Mouse (Mus musculus): ENCODE measurements around the gene Gtf2ird2. TPM values are rescaled to one million over a fixed set of nuclear protein-coding genes. Genes with fewer than 3 reads are reported as not detected.

Gtf2ird2 gene
- polyA plus RNA-seq, 1 experiment from 2014 or later, result 3.2 TPM

DNA sequence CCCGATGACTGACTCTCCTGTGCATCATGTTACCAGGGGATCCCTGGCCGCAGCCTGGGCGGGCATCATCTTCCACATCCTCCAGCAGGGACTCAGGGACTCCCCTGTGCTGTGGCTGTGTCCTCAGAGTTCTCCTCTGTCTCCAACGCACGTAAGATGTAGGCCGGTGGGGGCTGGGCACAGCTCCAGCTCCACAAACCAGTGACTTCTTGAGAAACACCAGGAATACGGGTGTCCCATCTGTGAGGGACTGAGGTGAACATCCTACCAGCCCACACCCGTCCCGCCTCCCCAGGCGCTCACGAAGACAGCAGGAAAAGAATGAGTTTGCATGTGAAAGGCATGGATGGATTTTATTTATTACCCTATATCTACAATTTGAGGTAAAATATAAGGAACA, 53.7 kb downstream of the Gtf2ird2 start:
- Histone ChIP-seq H3K4me1 (peaks cover 46% of the 10 kb centered on the region), H3K27ac (no peak overlapping the region), H3K9me3 (replicated peaks) (no peaks in the 10 kb centered on the region), H3K27me3 (replicated peaks) (no peaks in the 10 kb centered on the region), H3K9ac (no peak overlapping the region), H3K4me2 (no peak overlapping the region), H3K36me3 (peaks cover 71% of the 10 kb centered on the region), H3K4me3 (no peak overlapping the region)
- 87% methylated on average over 11 of the region's 11 CpGs for whole genome bisulfite sequencing (ENCODE audit: insufficient replicate concordance)
- no peak for ATAC-seq

DNA sequence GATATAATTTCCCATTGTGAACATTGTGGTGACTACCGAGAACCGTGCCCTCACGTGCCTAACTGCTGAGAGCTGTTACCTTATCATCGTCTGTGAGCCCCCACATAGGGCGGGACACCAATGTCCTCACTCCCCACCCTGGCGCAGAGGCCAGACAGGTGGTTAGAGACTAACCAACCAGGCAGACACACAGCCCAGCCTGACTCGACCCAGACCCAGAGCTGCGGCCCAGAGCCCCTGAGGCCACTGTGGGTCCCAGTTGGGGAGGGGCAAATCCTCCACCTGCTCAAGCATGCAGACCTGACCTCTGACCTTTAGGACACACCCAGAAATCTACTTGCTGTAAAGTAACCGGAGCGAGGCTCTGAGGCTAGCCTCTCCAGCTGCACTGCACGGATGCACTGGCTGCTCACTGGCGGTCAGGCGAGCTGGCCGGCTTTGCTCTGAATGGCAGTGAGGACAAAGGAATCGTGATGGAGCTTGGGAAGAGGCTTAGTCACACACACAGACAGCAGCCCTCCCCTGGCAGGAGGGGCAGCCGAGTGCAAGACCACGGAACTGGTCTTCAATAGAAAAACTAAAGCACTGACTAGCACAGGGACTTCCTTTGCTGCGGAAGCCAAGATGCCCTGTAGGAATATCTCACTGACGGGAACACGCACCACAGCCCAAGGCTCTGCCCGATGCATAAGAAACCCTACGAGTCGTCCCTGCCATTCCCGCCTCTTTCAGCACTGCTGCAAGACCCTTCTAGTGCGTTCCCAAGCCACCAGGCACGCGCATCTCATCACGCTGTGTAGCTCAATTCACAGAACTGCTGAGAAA, 54.3 kb downstream of the Gtf2ird2 start:
- H3K36me3 ChIP-seq, result peaks cover 77% of the 10 kb centered on the region
- no peak overlapping the region for H3K9ac ChIP-seq
- H3K27ac ChIP-seq, result no peak overlapping the region
- H3K4me2 ChIP-seq, result no peak overlapping the region
- WGBS (ENCODE audit: insufficient replicate concordance), result 77% methylated on average over 28 of the region's 28 CpGs
- H3K4me1 ChIP-seq, result peaks cover 40% of the 10 kb centered on the region
- H3K9me3 ChIP-seq (replicated peaks), result no peaks in the 10 kb centered on the region
- H3K4me3 ChIP-seq, result no peak overlapping the region
- ATAC-seq, result peak; percentile 30; the same call in 1 of the 2 replicates
- no peaks in the 10 kb centered on the region for H3K27me3 ChIP-seq (replicated peaks)

DNA sequence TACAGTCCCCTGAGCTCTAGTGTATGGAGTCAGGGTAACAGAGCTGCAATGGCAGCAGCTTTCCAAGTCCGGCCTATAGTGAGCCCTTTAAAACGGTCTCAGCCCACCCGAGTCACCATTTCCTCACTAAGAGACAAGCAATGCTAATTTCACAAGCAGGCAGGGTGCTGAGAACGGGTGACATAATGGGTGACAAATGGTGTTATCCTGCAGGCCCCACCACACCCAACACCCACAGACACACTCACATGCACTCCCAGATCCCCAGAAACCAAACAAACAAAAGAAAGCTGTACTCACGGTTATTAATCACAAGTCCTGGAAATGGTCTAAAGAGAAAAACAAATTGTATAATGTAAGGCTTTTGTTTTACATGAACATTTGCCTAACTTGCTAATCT, 58.0 kb downstream of the Gtf2ird2 start:
- Histone ChIP-seq H3K9me3 (replicated peaks) (no peaks in the 10 kb centered on the region), H3K4me3 (no peak overlapping the region), H3K4me1 (peaks cover 8% of the 10 kb centered on the region; the same call in 1 of the 2 replicates), H3K9ac (no peak overlapping the region), H3K27ac (no peak overlapping the region), H3K36me3 (peaks cover 100% of the 10 kb centered on the region), H3K27me3 (replicated peaks) (no peaks in the 10 kb centered on the region), H3K4me2 (no peak overlapping the region)
- WGBS (ENCODE audit: insufficient replicate concordance), result 79% methylated on average over 5 of the region's 5 CpGs
- no peak for ATAC-seq

DNA sequence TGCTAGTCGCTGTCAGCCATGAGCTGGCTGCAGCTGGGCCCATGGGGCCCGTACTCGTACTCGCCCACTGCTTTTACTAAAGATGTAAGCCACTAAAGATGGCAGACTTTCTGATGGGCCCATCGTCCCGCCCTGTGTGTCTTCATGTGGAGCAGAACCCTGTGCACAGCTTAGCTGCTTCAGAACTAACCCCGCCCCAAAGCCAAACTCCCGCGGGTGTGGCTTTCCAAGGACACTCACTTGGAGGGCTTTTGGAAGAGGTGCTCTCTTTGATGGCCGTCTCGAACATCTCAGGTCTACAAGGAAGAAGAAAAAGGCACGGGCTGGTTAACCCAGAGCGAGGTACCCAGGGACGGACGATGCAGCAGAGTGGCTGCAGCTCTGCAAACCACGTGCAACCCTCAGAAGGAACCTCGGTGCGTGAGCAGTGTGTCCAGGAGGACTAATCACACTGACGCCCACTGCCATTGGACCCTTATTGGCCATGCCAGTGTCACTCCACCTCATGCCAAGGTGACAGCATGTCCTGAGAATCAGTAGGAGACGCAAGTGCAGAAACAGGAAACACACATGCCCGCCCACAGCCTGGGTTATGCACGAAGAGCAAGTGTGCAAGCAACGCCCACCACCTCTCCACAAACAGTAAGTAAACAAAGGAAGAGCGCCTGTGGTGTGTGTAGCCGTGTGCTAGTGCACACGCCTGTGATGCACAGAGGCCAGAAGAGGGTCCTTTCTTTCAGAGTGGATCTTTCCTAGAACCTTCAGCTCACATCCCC, 60.0 kb downstream of the Gtf2ird2 start:
- Histone ChIP-seq H3K4me3 (no peak overlapping the region), H3K9me3 (replicated peaks) (no peaks in the 10 kb centered on the region), H3K4me1 (no peaks in the 10 kb centered on the region), H3K27me3 (replicated peaks) (no peaks in the 10 kb centered on the region), H3K27ac (no peak overlapping the region), H3K9ac (no peak overlapping the region), H3K4me2 (no peak overlapping the region), H3K36me3 (peaks cover 100% of the 10 kb centered on the region)
- WGBS (ENCODE audit: insufficient replicate concordance), result 85% methylated on average over 26 of the region's 26 CpGs
- ATAC-seq, result no peak

DNA sequence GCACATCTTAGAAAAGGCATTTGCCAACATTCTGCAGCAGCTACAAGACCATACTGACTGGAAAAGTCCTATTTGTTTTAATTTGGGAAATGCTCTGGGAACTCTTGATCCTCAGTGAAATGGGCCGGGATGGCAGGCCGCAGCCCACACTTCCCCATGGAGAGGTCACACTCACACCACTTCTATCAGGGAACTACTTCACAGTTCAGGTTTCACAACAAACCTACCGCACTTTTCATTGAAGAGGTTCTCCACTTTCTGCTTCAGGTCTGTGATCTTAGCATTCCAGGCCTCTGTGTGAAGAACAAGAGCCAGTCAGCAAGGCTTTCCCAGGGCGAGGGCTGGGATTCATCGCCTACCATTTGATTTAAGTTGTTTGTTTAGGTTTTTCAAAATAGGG, 61.1 kb downstream of the Gtf2ird2 start:
- Histone ChIP-seq H3K4me3 (no peak overlapping the region), H3K9ac (no peak overlapping the region), H3K27me3 (replicated peaks) (no peaks in the 10 kb centered on the region), H3K36me3 (peaks cover 100% of the 10 kb centered on the region), H3K4me1 (no peaks in the 10 kb centered on the region), H3K4me2 (no peak overlapping the region), H3K9me3 (replicated peaks) (no peaks in the 10 kb centered on the region), H3K27ac (no peak overlapping the region)
- ATAC-seq, result no peak
- 85% methylated on average over 5 of the region's 5 CpGs for WGBS (ENCODE audit: insufficient replicate concordance)

DNA sequence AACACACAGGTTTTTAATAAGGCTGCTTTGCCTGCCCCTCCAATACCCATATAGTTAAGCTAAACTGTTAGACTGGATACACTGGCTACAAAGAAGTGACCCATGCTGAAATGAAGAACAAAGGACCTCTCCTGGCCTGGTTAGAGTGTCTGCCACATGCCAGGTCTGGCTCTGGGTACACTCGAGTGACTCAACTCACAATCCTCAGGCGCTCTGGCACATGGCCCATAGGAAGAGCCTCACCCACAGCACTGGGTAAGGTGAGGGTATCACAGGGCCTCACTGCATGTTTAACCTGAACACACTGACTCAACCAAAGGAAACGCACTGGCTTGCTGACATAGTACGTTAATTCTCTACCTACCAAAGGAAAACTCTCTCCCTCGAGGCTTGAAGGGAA, 62.3 kb downstream of the Gtf2ird2 start:
- no peak for ATAC-seq
- Histone ChIP-seq H3K27me3 (replicated peaks) (no peaks in the 10 kb centered on the region), H3K9ac (no peak overlapping the region), H3K4me2 (no peak overlapping the region), H3K4me1 (no peaks in the 10 kb centered on the region), H3K27ac (no peak overlapping the region), H3K36me3 (peaks cover 98% of the 10 kb centered on the region), H3K4me3 (no peak overlapping the region), H3K9me3 (replicated peaks) (no peaks in the 10 kb centered on the region)
- 77% methylated on average over 5 of the region's 5 CpGs for WGBS (ENCODE audit: insufficient replicate concordance)

DNA sequence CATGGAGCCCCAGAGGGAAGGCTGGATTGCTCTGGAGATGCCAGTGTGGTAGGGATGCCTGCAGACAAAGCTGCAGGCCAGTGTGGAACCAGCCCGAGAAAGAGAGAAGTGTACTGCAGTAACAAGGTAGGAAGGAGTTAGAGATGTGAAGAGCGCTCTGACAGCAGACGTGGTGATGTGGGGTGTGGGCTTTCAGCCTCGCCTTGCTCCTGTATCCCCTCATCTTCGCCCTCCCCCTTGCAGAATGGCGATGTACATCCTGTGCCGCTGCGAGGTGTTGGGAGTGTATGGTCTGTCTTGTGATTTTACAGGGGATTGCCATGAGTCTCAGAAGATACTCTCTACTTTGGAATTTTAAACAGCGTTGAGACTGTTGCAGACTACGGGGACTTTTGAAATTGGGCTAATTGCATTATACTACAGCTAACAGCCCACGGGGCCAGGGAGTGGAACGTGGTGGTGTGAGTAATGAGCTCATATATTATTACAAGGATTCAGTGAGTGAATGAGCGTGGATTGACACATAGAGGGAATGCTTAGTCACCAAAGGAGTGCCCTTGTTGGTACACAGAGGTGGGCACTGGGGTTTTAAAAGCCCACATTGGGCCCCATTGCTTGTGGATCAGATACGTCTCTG, 64.9 kb downstream of the Gtf2ird2 start:
- Histone ChIP-seq H3K36me3 (peaks cover 98% of the 10 kb centered on the region), H3K4me1 (no peaks in the 10 kb centered on the region), H3K4me2 (no peak overlapping the region), H3K4me3 (no peak overlapping the region), H3K27ac (no peak overlapping the region), H3K9me3 (replicated peaks) (no peaks in the 10 kb centered on the region), H3K27me3 (replicated peaks) (no peaks in the 10 kb centered on the region), H3K9ac (no peak overlapping the region)
- 89% methylated on average over 14 of the region's 14 CpGs for WGBS (ENCODE audit: insufficient replicate concordance)
- no peak for ATAC-seq

DNA sequence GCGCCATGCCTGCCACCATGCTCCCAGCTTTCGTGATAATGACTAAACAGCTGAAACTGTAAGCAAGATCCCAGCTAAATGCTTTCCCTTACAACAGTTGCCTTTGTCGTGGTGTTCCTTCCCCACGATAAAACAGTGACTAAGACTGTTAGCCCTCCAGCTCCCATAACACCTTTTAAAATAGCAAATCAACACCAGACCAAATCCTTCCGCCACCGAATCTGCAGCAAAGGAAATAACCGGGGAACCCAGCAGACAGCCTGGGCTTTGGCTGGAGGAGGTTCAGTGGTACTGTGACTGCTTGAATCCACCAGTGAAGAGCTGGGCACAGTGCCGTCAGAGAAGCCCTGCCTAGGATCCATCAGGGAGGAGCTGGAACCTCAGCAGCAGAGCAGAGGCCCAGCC, 65.4 kb downstream of the Gtf2ird2 start:
- H3K9me3 ChIP-seq (replicated peaks), result no peaks in the 10 kb centered on the region
- no peak for ATAC-seq
- H3K27ac ChIP-seq, result no peak overlapping the region
- H3K9ac ChIP-seq, result no peak overlapping the region
- H3K4me2 ChIP-seq, result no peak overlapping the region
- no peaks in the 10 kb centered on the region for H3K4me1 ChIP-seq
- WGBS (ENCODE audit: insufficient replicate concordance), result 87% methylated on average over 8 of the region's 8 CpGs
- H3K27me3 ChIP-seq (replicated peaks), result no peaks in the 10 kb centered on the region
- no peak overlapping the region for H3K4me3 ChIP-seq
- H3K36me3 ChIP-seq, result peaks cover 98% of the 10 kb centered on the region

DNA sequence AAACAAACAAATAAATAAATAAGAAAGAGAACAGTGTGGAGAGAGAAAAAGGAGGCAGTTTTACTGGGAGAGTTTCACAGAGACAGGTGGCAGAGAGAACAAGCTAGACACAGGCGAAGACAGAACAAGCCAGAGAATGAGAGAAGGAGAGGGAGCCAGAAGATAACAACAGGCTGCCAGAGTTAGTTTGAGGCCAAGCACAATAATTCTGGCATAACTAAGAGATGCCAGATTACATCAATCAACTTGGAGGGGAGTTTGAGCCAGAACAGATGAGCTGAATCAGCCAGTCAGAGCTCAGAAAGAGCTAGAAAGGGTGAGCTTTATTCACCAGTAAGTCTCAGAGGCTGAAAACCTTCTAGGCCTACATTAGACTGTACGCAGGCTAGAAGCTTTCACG, 66.8 kb downstream of the Gtf2ird2 start:
- H3K9ac ChIP-seq, result no peak overlapping the region

DNA sequence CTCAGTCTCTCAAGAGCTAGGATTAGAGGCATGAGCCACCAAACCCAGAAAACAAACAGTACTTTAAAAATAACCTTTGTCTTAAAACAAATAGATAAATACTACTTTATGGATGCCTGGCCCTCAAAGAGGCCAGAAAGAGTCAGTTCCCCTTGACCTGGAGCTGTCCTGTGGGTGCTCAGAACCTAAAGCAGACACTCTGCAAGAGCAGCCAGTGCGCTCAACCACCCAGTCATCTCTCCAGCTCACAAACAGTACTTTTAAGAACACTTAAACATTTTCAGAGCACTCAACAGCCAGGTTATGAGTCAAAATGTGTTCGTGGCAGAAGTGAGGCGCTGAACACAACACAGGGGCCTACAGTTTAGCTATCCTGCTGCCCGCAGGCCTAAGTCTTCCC, 67.3 kb downstream of the Gtf2ird2 start:
- Histone ChIP-seq H3K4me2 (no peak overlapping the region), H3K36me3 (peaks cover 98% of the 10 kb centered on the region), H3K27me3 (replicated peaks) (no peaks in the 10 kb centered on the region), H3K9me3 (replicated peaks) (no peaks in the 10 kb centered on the region), H3K4me1 (no peaks in the 10 kb centered on the region), H3K27ac (no peak overlapping the region), H3K9ac (no peak overlapping the region), H3K4me3 (no peak overlapping the region)
- 88% methylated on average over 4 of the region's 4 CpGs for WGBS (ENCODE audit: insufficient replicate concordance)
- no peak for ATAC-seq

More for the DNA sequence above, 66.8 kb downstream of the Gtf2ird2 start:
- no peaks in the 10 kb centered on the region for H3K9me3 ChIP-seq (replicated peaks)
- peaks cover 98% of the 10 kb centered on the region for H3K36me3 ChIP-seq
- no peak overlapping the region for H3K27ac ChIP-seq
- H3K27me3 ChIP-seq (replicated peaks), result no peaks in the 10 kb centered on the region
- H3K4me2 ChIP-seq, result no peak overlapping the region
- no peaks in the 10 kb centered on the region for H3K4me1 ChIP-seq
- no peak overlapping the region for H3K4me3 ChIP-seq
- no peak for ATAC-seq
- WGBS (ENCODE audit: insufficient replicate concordance), result 88% methylated on average over 3 of the region's 3 CpGs

DNA sequence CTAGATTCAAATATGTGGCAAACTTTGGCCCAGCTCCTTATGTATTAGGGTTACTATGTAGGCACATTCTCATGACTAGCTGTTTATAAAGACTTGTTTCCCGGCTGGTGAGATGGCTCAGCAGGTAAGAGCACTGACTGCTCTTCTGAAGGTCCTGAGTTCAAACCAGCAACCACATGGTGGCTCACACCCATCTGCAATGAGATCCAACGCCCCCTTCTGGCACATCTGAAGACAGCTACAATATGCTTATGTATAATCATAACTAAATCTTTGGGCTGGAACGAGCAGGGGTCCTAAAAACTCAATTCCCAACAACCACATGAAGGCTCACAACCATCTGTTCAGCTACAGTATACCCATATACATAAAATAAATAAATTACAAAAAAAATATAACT, 70.0 kb downstream of the Gtf2ird2 start:
- no peak for ATAC-seq
- Histone ChIP-seq H3K27ac (no peak overlapping the region), H3K4me1 (0 out of 2 replicates have a peak, but pooled peaks cover 4% of the 10 kb centered on the region), H3K27me3 (replicated peaks) (no peaks in the 10 kb centered on the region), H3K4me3 (no peak overlapping the region), H3K9ac (no peak overlapping the region), H3K4me2 (no peak overlapping the region), H3K36me3 (peaks cover 96% of the 10 kb centered on the region), H3K9me3 (replicated peaks) (no peaks in the 10 kb centered on the region)
- WGBS (ENCODE audit: insufficient replicate concordance), result 57% methylated on average over 3 of the region's 3 CpGs

DNA sequence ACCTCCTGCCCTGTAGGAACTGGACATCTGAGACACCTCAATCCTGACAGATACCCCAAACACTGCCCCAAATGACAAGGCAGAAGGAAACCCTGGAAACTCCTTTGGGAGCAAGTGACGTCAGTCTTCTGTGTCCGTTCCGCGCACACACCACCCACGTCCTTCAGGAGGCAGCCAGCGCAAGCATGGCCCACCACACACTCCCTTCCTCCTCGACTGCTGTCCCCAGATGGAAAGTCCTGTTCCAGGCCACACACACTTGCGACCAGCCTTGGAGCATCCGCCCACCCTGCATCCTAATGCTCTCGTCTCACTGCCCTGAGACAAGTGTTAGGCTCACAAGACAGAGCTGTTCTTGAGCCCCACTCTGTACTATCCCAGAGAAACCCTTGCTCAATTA, 71.5 kb downstream of the Gtf2ird2 start:
- no peak overlapping the region for H3K27ac ChIP-seq
- H3K9me3 ChIP-seq (replicated peaks), result no peaks in the 10 kb centered on the region
- no peak for ATAC-seq
- no peak overlapping the region for H3K4me3 ChIP-seq
- no peak overlapping the region for H3K4me2 ChIP-seq
- H3K4me1 ChIP-seq, result 0 out of 2 replicates have a peak, but pooled peaks cover 4% of the 10 kb centered on the region
- 86% methylated on average over 10 of the region's 10 CpGs for WGBS (ENCODE audit: insufficient replicate concordance)
- no peaks in the 10 kb centered on the region for H3K27me3 ChIP-seq (replicated peaks)
- peaks cover 98% of the 10 kb centered on the region for H3K36me3 ChIP-seq
- H3K9ac ChIP-seq, result no peak overlapping the region

Measured in liver, embryonic 12.5 days (tissue).